Mouse (Mus musculus): ENCODE measurements around the gene Gm5089.

DNA sequence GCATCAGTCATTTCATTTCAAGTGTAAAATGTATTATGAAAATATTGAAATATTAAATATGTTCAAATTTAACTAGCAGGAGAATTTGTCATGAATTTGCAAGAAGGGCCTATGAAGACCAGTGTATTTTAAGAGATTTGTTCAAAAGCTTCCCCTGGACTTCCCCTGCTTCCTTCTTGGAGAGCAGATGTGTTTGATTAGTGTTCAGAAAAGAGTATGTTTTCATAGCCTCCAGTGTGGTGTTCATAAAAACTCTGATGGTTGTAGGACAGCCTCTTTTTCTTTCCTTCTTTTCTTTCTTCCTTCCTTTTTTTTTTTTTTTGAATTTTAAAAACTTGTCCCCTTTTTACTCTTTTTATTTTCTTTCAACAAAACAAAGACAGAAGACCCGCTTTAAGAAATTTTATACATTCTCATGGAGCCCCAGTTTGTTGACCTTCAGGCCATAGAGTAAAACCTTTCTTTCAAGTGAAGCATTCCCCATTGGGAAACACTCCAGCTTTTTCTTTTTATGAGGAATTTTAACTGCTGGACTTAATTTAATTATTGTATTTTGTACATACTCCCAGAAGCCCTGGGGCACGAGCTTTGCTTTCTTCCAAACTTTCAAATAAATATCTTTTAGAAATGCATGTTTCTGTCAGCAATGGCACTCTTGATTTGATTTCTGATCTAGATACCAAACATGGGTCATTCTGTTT is 37.9 kb downstream of the Gm5089 start:
- TF ChIP-seq CTCF (IDR thresholded peaks at IDR 0.05; ENCODE audit: extremely low read depth, insufficient read length, insufficient replicate concordance, low read depth, low read length) (no peak), POLR2A (IDR thresholded peaks at IDR 0.05; ENCODE audit: low read depth, low read length) (no peak)
